Mouse (Mus musculus): ENCODE measurements around the gene BC048671. TPM values are rescaled to one million over a fixed set of nuclear protein-coding genes. Genes with fewer than 3 reads are reported as not detected.

Gene BC048671
- polyA plus RNA-seq, 1 experiment from 2014 or later, result not detected

GRCm38 (mm10) chr6:90319019-90319418 lies 18.0 kb downstream of the BC048671 start:
- no peaks in the 10 kb centered on the region for H3K36me3 ChIP-seq (ENCODE audit: control insufficient read depth, insufficient read depth)
- no peak for ATAC-seq
- no peak overlapping the region for H3K4me3 ChIP-seq (ENCODE audit: low read depth, low read length)
- no peak overlapping the region for H3K4me2 ChIP-seq (replicated peaks; ENCODE audit: low read depth)
- H3K9ac ChIP-seq (ENCODE audit: low read depth, low read length), result no peak overlapping the region
- no peaks in the 10 kb centered on the region for H3K4me1 ChIP-seq (replicated peaks; ENCODE audit: control insufficient read depth, insufficient read depth, low read length)
- H3K27me3 ChIP-seq (replicated peaks; ENCODE audit: control insufficient read depth, insufficient read depth, low read length), result no peaks in the 10 kb centered on the region
- no peak overlapping the region for H3K27ac ChIP-seq (ENCODE audit: low read depth, low read length)
- no peaks in the 10 kb centered on the region for H3K9me3 ChIP-seq (ENCODE audit: control insufficient read depth)
- no peak for TF ChIP-seq CTCF (IDR thresholded peaks at IDR 0.05; ENCODE audit: low read depth)
- 93% methylated on average over 2 of the region's 2 CpGs for WGBS

- no peak overlapping the region for H3K4me2 ChIP-seq (replicated peaks; ENCODE audit: low read depth)
- H3K27me3 ChIP-seq (replicated peaks; ENCODE audit: control insufficient read depth, insufficient read depth, low read length), result no peaks in the 10 kb centered on the region
- no peaks in the 10 kb centered on the region for H3K4me1 ChIP-seq (replicated peaks; ENCODE audit: control insufficient read depth, insufficient read depth, low read length)
- TF ChIP-seq CTCF (IDR thresholded peaks at IDR 0.05; ENCODE audit: low read depth), result no peak
- no peak for ATAC-seq
- H3K36me3 ChIP-seq (ENCODE audit: control insufficient read depth, insufficient read depth), result no peaks in the 10 kb centered on the region
- H3K9me3 ChIP-seq (ENCODE audit: control insufficient read depth), result no peaks in the 10 kb centered on the region
- no peak overlapping the region for H3K9ac ChIP-seq (ENCODE audit: low read depth, low read length)
- no peak overlapping the region for H3K27ac ChIP-seq (ENCODE audit: low read depth, low read length)
- 64% methylated on average over 7 of the region's 7 CpGs for WGBS
- no peak overlapping the region for H3K4me3 ChIP-seq (ENCODE audit: low read depth, low read length)
Observed at GRCm38 (mm10) chr6:90319475-90320191, 18.6 kb downstream of the BC048671 start.

GRCm38 (mm10) chr6:90320429-90320828 lies 19.4 kb downstream of the BC048671 start:
- 72% methylated on average over 5 of the region's 5 CpGs for WGBS
- no peaks in the 10 kb centered on the region for H3K36me3 ChIP-seq (ENCODE audit: control insufficient read depth, insufficient read depth)
- no peaks in the 10 kb centered on the region for H3K9me3 ChIP-seq (ENCODE audit: control insufficient read depth)
- no peak overlapping the region for H3K27ac ChIP-seq (ENCODE audit: low read depth, low read length)
- no peak overlapping the region for H3K9ac ChIP-seq (ENCODE audit: low read depth, low read length)
- no peaks in the 10 kb centered on the region for H3K27me3 ChIP-seq (replicated peaks; ENCODE audit: control insufficient read depth, insufficient read depth, low read length)
- no peak overlapping the region for H3K4me3 ChIP-seq (ENCODE audit: low read depth, low read length)
- no peaks in the 10 kb centered on the region for H3K4me1 ChIP-seq (replicated peaks; ENCODE audit: control insufficient read depth, insufficient read depth, low read length)
- no peak overlapping the region for H3K4me2 ChIP-seq (replicated peaks; ENCODE audit: low read depth)
- no peak for ATAC-seq
- no peak for TF ChIP-seq CTCF (IDR thresholded peaks at IDR 0.05; ENCODE audit: low read depth)

- TF ChIP-seq CTCF (IDR thresholded peaks at IDR 0.05; ENCODE audit: low read depth), result no peak
- no peaks in the 10 kb centered on the region for H3K9me3 ChIP-seq (ENCODE audit: control insufficient read depth)
- H3K4me2 ChIP-seq (replicated peaks; ENCODE audit: low read depth), result no peak overlapping the region
- no peaks in the 10 kb centered on the region for H3K4me1 ChIP-seq (replicated peaks; ENCODE audit: control insufficient read depth, insufficient read depth, low read length)
- H3K27ac ChIP-seq (ENCODE audit: low read depth, low read length), result no peak overlapping the region
- no peak overlapping the region for H3K4me3 ChIP-seq (ENCODE audit: low read depth, low read length)
- no peak for ATAC-seq
- H3K9ac ChIP-seq (ENCODE audit: low read depth, low read length), result no peak overlapping the region
- 42% methylated on average over 4 of the region's 4 CpGs for WGBS
- H3K27me3 ChIP-seq (replicated peaks; ENCODE audit: control insufficient read depth, insufficient read depth, low read length), result no peaks in the 10 kb centered on the region
- H3K36me3 ChIP-seq (ENCODE audit: control insufficient read depth, insufficient read depth), result no peaks in the 10 kb centered on the region
Observed at GRCm38 (mm10) chr6:90321811-90322210, 20.8 kb downstream of the BC048671 start.

- H3K4me3 ChIP-seq (ENCODE audit: low read depth, low read length), result no peak overlapping the region
- H3K9ac ChIP-seq (ENCODE audit: low read depth, low read length), result no peak overlapping the region
- 69% methylated on average over 3 of the region's 3 CpGs for WGBS
- H3K27me3 ChIP-seq (replicated peaks; ENCODE audit: control insufficient read depth, insufficient read depth, low read length), result no peaks in the 10 kb centered on the region
- H3K4me1 ChIP-seq (replicated peaks; ENCODE audit: control insufficient read depth, insufficient read depth, low read length), result no peaks in the 10 kb centered on the region
- H3K27ac ChIP-seq (ENCODE audit: low read depth, low read length), result no peak overlapping the region
- H3K4me2 ChIP-seq (replicated peaks; ENCODE audit: low read depth), result no peak overlapping the region
- TF ChIP-seq CTCF (IDR thresholded peaks at IDR 0.05; ENCODE audit: low read depth), result no peak
- no peak for ATAC-seq
- no peaks in the 10 kb centered on the region for H3K9me3 ChIP-seq (ENCODE audit: control insufficient read depth)
- H3K36me3 ChIP-seq (ENCODE audit: control insufficient read depth, insufficient read depth), result no peaks in the 10 kb centered on the region
Observed at GRCm38 (mm10) chr6:90324026-90324425, 23.0 kb downstream of the BC048671 start.

- no peak for TF ChIP-seq CTCF (IDR thresholded peaks at IDR 0.05; ENCODE audit: low read depth)
- no peaks in the 10 kb centered on the region for H3K27me3 ChIP-seq (replicated peaks; ENCODE audit: control insufficient read depth, insufficient read depth, low read length)
- no peaks in the 10 kb centered on the region for H3K36me3 ChIP-seq (ENCODE audit: control insufficient read depth, insufficient read depth)
- WGBS, result 55% methylated on average over 3 of the region's 3 CpGs
- no peak overlapping the region for H3K9ac ChIP-seq (ENCODE audit: low read depth, low read length)
- no peak overlapping the region for H3K27ac ChIP-seq (ENCODE audit: low read depth, low read length)
- ATAC-seq, result no peak
- no peak overlapping the region for H3K4me3 ChIP-seq (ENCODE audit: low read depth, low read length)
- H3K4me2 ChIP-seq (replicated peaks; ENCODE audit: low read depth), result no peak overlapping the region
- no peaks in the 10 kb centered on the region for H3K4me1 ChIP-seq (replicated peaks; ENCODE audit: control insufficient read depth, insufficient read depth, low read length)
- H3K9me3 ChIP-seq (ENCODE audit: control insufficient read depth), result no peaks in the 10 kb centered on the region
Observed at GRCm38 (mm10) chr6:90324463-90324862, 23.4 kb downstream of the BC048671 start.

All from intestine, postnatal 0 days (tissue).